Mouse (Mus musculus) kidney, postnatal 0 days (tissue): ENCODE data around the gene Itch. TPM values are rescaled to one million over a fixed set of nuclear protein-coding genes. Genes with fewer than 3 reads are reported as not detected.

ENCODE experiments used
- ATAC-seq: fragments of 200-750 bp; cut with Nextera tagmentation; replicated peaks from 2 replicates; pipeline ENCODE4 v1.8.0; 2017; ENCODE audit warnings: low read depth, moderate number of reproducible peaks, moderate TSS enrichment, moderate library complexity; ENCODE audit not compliant: low FRiP score
- DNase-seq: peaks from one replicate; pipeline ENCODE4 v3.0.0-alpha.2; 2016; ENCODE audit warnings: low spot score
- H3K27ac ChIP-seq: fragments of 300-500 bp; sonication (generic); 2 replicates; pipeline ENCODE4 v1.5.1; 2014; ENCODE audit warnings: mild to moderate bottlenecking
- H3K27me3 ChIP-seq: fragments of 300-500 bp; sonication (generic); 2 replicates; pipeline ENCODE4 v1.6.1; 2014; ENCODE audit warnings: low read length, mixed read lengths; ENCODE audit not compliant: insufficient read depth
- H3K36me3 ChIP-seq: fragments of 300-500 bp; sonication (generic); 2 replicates; pipeline ENCODE4 v1.6.1; 2014; ENCODE audit warnings: low read length, mixed read lengths; ENCODE audit not compliant: insufficient read depth
- H3K4me1 ChIP-seq: fragments of 300-500 bp; sonication (generic); replicated peaks from 2 replicates; pipeline ENCODE4 v1.6.1; 2014; ENCODE audit warnings: antibody characterized with exemption, low read length, mixed read lengths; ENCODE audit not compliant: insufficient read depth
- H3K4me2 ChIP-seq: fragments of 300-500 bp; sonication (generic); 2 replicates; pipeline ENCODE4 v1.6.1; 2014; ENCODE audit warnings: mild to moderate bottlenecking, low read length, moderate library complexity, mixed read lengths
- H3K4me3 ChIP-seq: fragments of 300-500 bp; sonication (generic); replicated peaks from 2 replicates; pipeline ENCODE4 v1.5.1; 2014; ENCODE audit warnings: low read depth, low read length
- H3K9ac ChIP-seq: fragments of 300-500 bp; sonication (generic); 2 replicates; pipeline ENCODE4 v1.6.1; 2014; ENCODE audit warnings: low read depth, low read length
- H3K9me3 ChIP-seq: fragments of 300-500 bp; sonication (generic); replicated peaks from 2 replicates; pipeline ENCODE4 v1.6.1; 2016; ENCODE audit warnings: low read length, inconsistent platforms, mixed read lengths
- CTCF ChIP-seq: IDR thresholded peaks from 2 replicates; pipeline ENCODE4 v1.5.1; 2016; ENCODE audit warnings: antibody characterized with exemption, low read depth, mild to moderate bottlenecking, moderate library complexity
- WGBS: fragments of 180-500 bp; shearing (Covaris S2); extraction: QIAGEN DNeasy Blood & Tissue Kit; methylation state at CpG from one replicate; pipeline ENCODE4 v1.1.7; 2014; 5-methylcytosine and 5-hydroxymethylcytosine counted together
- polyA plus RNA-seq: library from polyadenylated mRNA; unstranded; fragments of >200 nt; fragmentation: Nextera tagmentation; extraction: Ambion mirVana; gene quantifications from 2 replicates; pipeline ENCODE4 v1.2.1, GENCODE M21; 2015

The Itch gene
- polyA plus RNA-seq, 1 experiment from 2014 or later, result 28.6 TPM

GRCm38 (mm10) chr2:155249588-155249987 lies 116.3 kb downstream of the Itch start:
- 91% methylated on average over 5 of the region's 5 CpGs for WGBS
- no peak overlapping the region for H3K4me3 ChIP-seq

GRCm38 (mm10) chr2:155265526-155265925 lies 132.2 kb downstream of the Itch start:
- 83% methylated on average over 6 of the region's 6 CpGs for WGBS
- H3K27ac ChIP-seq, result no peak overlapping the region
- H3K9me3 ChIP-seq, result no peaks in the 10 kb centered on the region
- ATAC-seq, result no peak
- no peaks in the 10 kb centered on the region for H3K36me3 ChIP-seq
- no peaks in the 10 kb centered on the region for H3K4me1 ChIP-seq
- H3K9ac ChIP-seq, result no peak overlapping the region
- H3K27me3 ChIP-seq, result no peaks in the 10 kb centered on the region
- TF ChIP-seq CTCF, result no peak
- DNase-seq, result no peak
- no peak overlapping the region for H3K4me3 ChIP-seq
- H3K4me2 ChIP-seq, result no peak overlapping the region

More at GRCm38 (mm10) chr2:155249588-155249987, 116.3 kb downstream of the Itch start:
- Histone ChIP-seq H3K9me3 (no peaks in the 10 kb centered on the region), H3K9ac (no peak overlapping the region), H3K4me1 (no peaks in the 10 kb centered on the region), H3K36me3 (peaks cover 48% of the 10 kb centered on the region), H3K27me3 (no peaks in the 10 kb centered on the region), H3K27ac (no peak overlapping the region), H3K4me2 (no peak overlapping the region)
- TF ChIP-seq CTCF, result no peak
- no peak for ATAC-seq
- no peak for DNase-seq

GRCm38 (mm10) chr2:155266896-155267295 lies 133.6 kb downstream of the Itch start:
- Histone ChIP-seq H3K27ac (no peak overlapping the region), H3K9ac (no peak overlapping the region), H3K4me1 (no peaks in the 10 kb centered on the region), H3K4me2 (no peak overlapping the region), H3K36me3 (no peaks in the 10 kb centered on the region), H3K27me3 (no peaks in the 10 kb centered on the region), H3K9me3 (no peaks in the 10 kb centered on the region), H3K4me3 (no peak overlapping the region)
- no peak for TF ChIP-seq CTCF
- ATAC-seq (no peak), DNase-seq (no peak)
- WGBS, result 89% methylated on average over 5 of the region's 5 CpGs

DNA sequence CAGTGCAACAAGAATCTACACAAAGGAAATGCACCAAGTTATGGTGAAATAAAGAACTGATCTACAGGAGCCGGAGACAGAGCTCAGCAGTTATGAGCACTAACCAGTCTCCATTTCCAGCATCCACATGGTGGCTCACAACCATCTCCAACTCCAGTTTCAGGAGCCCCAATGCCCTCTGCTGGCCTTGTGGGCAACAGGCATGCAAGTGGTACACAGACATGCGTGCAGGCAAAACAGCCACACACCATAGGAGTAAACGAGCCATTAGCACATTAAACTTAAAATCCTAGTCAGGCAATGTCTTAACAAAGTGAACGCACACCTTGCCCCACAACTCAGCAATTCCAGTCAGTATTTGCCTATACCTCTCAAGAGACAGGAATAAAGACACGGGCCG lies 138.6 kb downstream of the Itch start:
- H3K4me3 ChIP-seq, result no peak overlapping the region
- no peaks in the 10 kb centered on the region for H3K9me3 ChIP-seq
- WGBS, result 89% methylated on average over 6 of the region's 6 CpGs
- H3K36me3 ChIP-seq, result no peaks in the 10 kb centered on the region
- H3K27ac ChIP-seq, result no peak overlapping the region
- ATAC-seq (no peak), DNase-seq (peak; percentile 16)
- H3K9ac ChIP-seq, result no peak overlapping the region
- no peaks in the 10 kb centered on the region for H3K27me3 ChIP-seq
- 0 out of 2 replicates have a peak, but pooled peaks cover 4% of the 10 kb centered on the region for H3K4me1 ChIP-seq
- TF ChIP-seq CTCF, result peak; percentile 52; the same call in 1 of the 2 replicates
- H3K4me2 ChIP-seq, result no peak overlapping the region

DNA sequence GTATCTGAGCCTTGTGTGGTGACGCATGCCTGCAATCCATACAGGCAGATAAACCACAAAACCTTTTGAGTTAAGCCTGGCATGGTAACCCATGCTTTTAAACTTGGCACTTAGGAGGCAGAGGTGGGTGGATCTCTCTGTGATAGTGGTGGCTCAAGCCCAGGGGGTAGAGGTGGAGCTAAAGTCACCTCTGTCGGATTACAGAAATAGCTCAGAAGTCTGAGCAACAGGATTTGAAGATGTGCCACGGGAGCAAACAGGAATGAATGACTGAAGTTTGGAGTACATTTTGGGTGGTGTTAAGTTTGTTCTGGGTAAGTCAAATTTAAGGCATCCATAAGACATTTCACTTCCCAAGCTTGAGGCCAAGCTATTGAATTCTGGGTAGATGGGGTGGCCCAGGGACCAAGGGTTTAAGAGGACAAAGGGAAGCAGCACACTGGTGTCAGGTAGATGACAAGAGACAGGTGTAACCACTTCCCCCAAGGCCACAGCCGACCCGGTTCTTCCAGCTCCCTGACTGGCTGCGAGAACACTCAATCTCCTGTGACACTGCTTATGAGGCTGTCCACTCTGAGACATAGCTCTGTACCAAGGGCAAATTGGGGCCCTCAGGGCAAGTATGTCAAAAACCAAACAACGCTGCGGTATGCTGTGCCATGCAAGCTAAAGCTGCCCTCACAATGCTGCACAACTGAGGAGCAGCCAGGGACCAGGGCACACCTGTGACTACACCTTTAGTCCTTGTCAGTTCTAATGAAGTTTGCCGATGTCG lies 139.3 kb downstream of the Itch start:
- Histone ChIP-seq H3K27ac (no peak overlapping the region), H3K9me3 (no peaks in the 10 kb centered on the region), H3K4me2 (no peak overlapping the region), H3K4me1 (0 out of 2 replicates have a peak, but pooled peaks cover 10% of the 10 kb centered on the region), H3K9ac (no peak overlapping the region), H3K27me3 (no peaks in the 10 kb centered on the region), H3K36me3 (no peaks in the 10 kb centered on the region), H3K4me3 (no peak overlapping the region)
- TF ChIP-seq CTCF, result no peak
- no peak for DNase-seq
- no peak for ATAC-seq
- WGBS, result 78% methylated on average over 10 of the region's 10 CpGs

- Histone ChIP-seq H3K27ac (no peak overlapping the region), H3K4me1 (0 out of 2 replicates have a peak, but pooled peaks cover 11% of the 10 kb centered on the region), H3K4me3 (no peak overlapping the region), H3K27me3 (no peaks in the 10 kb centered on the region), H3K4me2 (no peak overlapping the region), H3K36me3 (0 out of 2 replicates have a peak, but pooled peaks cover 4% of the 10 kb centered on the region), H3K9me3 (no peaks in the 10 kb centered on the region), H3K9ac (no peak overlapping the region)
- 83% methylated on average over 8 of the region's 8 CpGs for WGBS
- DNase-seq (no peak), ATAC-seq (no peak)
- TF ChIP-seq CTCF, result no peak
These were observed 140.3 kb downstream of the Itch start for GRCm38 (mm10) chr2:155273603-155274002.
